Mouse (Mus musculus) adrenal gland (tissue): ENCODE measurements at regions not wholly inside any gene's neighbourhood (a gene's known extent, or its start where the extent isn't known, plus 50 kb on each side); places are given as distances from the start of the nearest gene placed in this dataset.

ENCODE experiments used
- intact Hi-C: fragments of 180-260 bp; cut with DNase I; formaldehyde crosslinking; loops from one replicate; pipeline ENCODE4 v1.15.1; 2025

- intact Hi-C loops = no loop called here
These were observed 54.2 kb upstream of the Plppr5 start for GRCm38 (mm10) chr3:117520461-117520860.

GRCm38 (mm10) chr3:117508090-117508489 is 66.5 kb upstream of the Plppr5 start:
- intact Hi-C loops = no loop called here

GRCm38 (mm10) chr3:117506151-117506723 is 68.4 kb upstream of the Plppr5 start:
- intact Hi-C loops = no loop called here

GRCm38 (mm10) chr3:117501107-117501506 is 73.5 kb upstream of the Plppr5 start:
- intact Hi-C loops = no loop called here

- intact Hi-C loops = no loop called here
These were observed 76.3 kb upstream of the Plppr5 start for GRCm38 (mm10) chr3:117498138-117498897.

- intact Hi-C loops = no loop called here
These were observed 80.5 kb upstream of the Plppr5 start for GRCm38 (mm10) chr3:117494118-117494517.

GRCm38 (mm10) chr3:117487281-117488027 is 87.2 kb upstream of the Plppr5 start:
- intact Hi-C loops = no loop called here

GRCm38 (mm10) chr3:117486351-117486750 is 88.3 kb upstream of the Plppr5 start:
- intact Hi-C loops = no loop called here

GRCm38 (mm10) chr3:117480131-117480530 is 94.5 kb upstream of the Plppr5 start:
- intact Hi-C loops = no loop called here

- intact Hi-C loops = no loop called here
These were observed 98.8 kb upstream of the Plppr4 start for GRCm38 (mm10) chr3:117459507-117459906.

GRCm38 (mm10) chr3:117450559-117450958 is 89.9 kb upstream of the Plppr4 start:
- intact Hi-C loops = no loop called here

GRCm38 (mm10) chr3:117441887-117442286 is 81.2 kb upstream of the Plppr4 start:
- intact Hi-C loops = no loop called here

GRCm38 (mm10) chr3:117440294-117440693 is 79.6 kb upstream of the Plppr4 start:
- intact Hi-C loops = no loop called here

GRCm38 (mm10) chr3:117438473-117439114 is 77.9 kb upstream of the Plppr4 start:
- intact Hi-C loops = loop anchor here (2.0 to 5.0 kb wide), 3 partner anchors 286 to 531 kb away; no protein-coding TSS in a partner anchor

GRCm38 (mm10) chr3:117424526-117424925 is 63.9 kb upstream of the Plppr4 start:
- intact Hi-C loops = no loop called here

GRCm38 (mm10) chr3:117412896-117413747 is 52.4 kb upstream of the Plppr4 start:
- intact Hi-C loops = no loop called here
